Mouse (Mus musculus) olfactory bulb, adult 2 months (tissue): Measurements from ENCODE around the gene Olfml2a. TPM values are rescaled to one million over a fixed set of nuclear protein-coding genes. Genes with fewer than 3 reads are reported as not detected.

ENCODE experiments used
- H3K27ac ChIP-seq: fragments of 200-500 bp; 2 replicates; pipeline ENCODE4 v1.5.1; 2012; ENCODE audit warnings: low read depth, low read length; ENCODE audit not compliant: insufficient read depth
- H3K4me1 ChIP-seq: fragments of 200-500 bp; 2 replicates; pipeline ENCODE4 v1.6.1; 2012; ENCODE audit warnings: low read length; ENCODE audit not compliant: control insufficient read depth, insufficient read depth
- H3K4me3 ChIP-seq: fragments of 200-500 bp; 2 replicates; pipeline ENCODE4 v1.5.1; 2012; ENCODE audit warnings: mild to moderate bottlenecking, low read depth, low read length, moderate library complexity; ENCODE audit not compliant: insufficient read depth
- CTCF ChIP-seq: fragments of 200-500 bp; IDR thresholded peaks from 2 replicates; pipeline ENCODE4 v1.5.1; 2012; ENCODE audit warnings: low read depth, mild to moderate bottlenecking, low read length, moderate library complexity; ENCODE audit not compliant: insufficient read depth
- POLR2A ChIP-seq: fragments of 200-500 bp; IDR thresholded peaks from 2 replicates; pipeline ENCODE4 v1.6.1; 2012; ENCODE audit warnings: mild to moderate bottlenecking, low read depth, low read length, moderate library complexity; ENCODE audit not compliant: insufficient read depth
- WGBS: fragments of 180-500 bp; shearing (Covaris S2); methylation state at CpG from one replicate; pipeline ENCODE4 v1.1.7; 2018; 5-methylcytosine and 5-hydroxymethylcytosine counted together
- polyA plus RNA-seq: library from polyadenylated mRNA; stranded (reverse); fragments of >200 nt; gene quantifications from 2 replicates; pipeline ENCODE4 v1.2.4, GENCODE M21; 2012; ENCODE audit warnings: low replicate concordance; ENCODE audit not compliant: missing spikeins, insufficient read depth, insufficient read length

Olfml2a gene
- polyA plus RNA-seq, 1 experiment, result not detected

DNA sequence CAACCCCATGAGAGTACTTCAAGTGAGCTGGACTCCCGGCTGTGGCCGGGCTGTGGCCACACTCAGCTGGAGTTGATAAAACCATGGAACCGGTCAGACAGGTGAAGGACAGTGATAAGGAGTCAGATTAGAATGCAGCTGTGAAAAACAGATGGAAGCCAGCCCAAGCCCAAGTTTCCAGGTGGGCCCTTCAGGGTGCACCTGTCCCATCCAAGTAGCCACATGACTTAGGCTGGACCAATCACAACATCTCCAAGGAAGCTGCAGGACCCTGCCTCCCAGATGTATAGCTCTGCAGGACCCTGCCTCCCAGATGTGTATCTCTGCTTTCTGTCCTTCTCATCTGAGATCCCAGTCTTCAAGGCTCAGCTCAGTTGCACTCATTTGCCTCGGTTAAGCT, 60.2 kb downstream of the Olfml2a start:
- no peak overlapping the region for H3K27ac ChIP-seq
- no peak for TF ChIP-seq POLR2A
- TF ChIP-seq CTCF, result no peak
- no peak overlapping the region for H3K4me3 ChIP-seq
- 82% methylated on average over 4 of the region's 4 CpGs for WGBS
- H3K4me1 ChIP-seq, result no peaks in the 10 kb centered on the region

DNA sequence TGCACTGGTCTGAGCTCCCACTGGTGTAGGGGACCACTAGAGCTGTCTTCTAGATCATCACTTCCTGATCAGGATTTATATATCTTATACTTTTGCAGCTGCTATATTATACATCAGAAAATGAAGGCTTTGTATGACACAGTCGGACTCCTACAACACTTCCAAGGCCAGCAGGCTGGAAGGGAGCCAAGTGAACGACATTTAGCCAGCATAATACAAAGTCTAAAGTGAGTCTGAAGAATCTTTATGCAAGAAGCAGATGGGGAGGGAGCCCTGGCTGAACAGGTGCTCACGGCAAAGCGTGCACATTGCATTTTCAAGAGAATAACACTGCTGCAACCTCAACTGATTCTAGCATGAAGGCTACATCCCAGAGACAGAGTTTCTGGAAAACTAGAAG, 60.7 kb downstream of the Olfml2a start:
- TF ChIP-seq POLR2A (no peak), CTCF (no peak)
- Histone ChIP-seq H3K4me3 (no peak overlapping the region), H3K4me1 (no peaks in the 10 kb centered on the region), H3K27ac (no peak overlapping the region)
- 39% methylated on average over 4 of the region's 4 CpGs for WGBS

DNA sequence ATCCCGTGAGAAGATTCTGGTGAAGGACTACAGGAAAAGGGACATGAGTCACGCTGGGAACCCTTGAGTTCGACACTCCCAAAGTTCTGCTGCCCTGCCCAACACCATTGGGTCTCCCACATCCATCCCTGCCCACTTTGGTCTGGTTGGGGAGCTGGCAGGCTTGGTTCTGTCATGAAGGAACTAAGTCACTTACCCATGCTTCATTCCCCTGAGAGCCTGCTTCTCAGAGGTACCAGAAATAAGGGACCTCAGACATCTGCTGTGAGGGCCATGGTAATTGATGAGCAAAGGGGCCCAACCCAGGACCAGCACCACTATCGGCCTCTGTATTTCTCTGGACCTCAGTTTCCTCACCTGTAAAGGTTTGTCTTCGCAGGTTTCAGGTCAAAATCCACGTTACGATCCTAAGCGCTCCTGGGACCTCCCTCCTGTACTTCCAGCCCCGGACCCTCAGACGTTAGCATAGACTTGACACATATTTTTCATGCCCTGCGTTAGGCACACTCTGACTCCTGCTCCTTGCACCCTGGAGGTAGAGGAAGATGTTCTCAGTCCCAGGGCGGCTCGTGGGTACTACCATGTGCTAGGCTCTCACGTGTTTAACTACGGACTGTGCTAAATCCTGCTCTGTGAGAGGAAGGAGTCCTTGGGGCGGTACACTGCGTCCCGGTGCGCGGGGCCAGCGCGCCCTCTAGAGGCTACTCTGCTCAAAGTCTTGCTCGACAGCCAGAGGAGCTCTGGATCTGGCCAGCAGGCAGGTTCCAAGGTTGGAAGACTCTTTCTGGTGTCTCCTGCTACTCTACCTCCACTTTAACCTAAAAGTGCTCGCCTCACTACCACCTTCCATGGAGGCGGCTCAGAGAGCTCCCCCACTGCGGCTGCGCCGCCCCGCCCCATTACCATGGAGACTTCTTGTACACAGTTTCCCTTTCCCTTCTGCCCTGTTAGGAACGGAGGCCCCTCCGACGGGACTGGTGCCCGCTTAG, 65.9 kb downstream of the Olfml2a start, which contains the start of gene Wdr38:
Wdr38 (plus strand) TSS at position 91 of the 989 bp plus-strand sequence.
- 13% methylated on average over 33 of the region's 33 CpGs for WGBS
- TF ChIP-seq CTCF (peak; percentile 99), POLR2A (no peak)
- Histone ChIP-seq H3K4me3 (peak within 1 kb of the TSS; percentile 43), H3K4me1 (peaks cover 6% of the 10 kb centered on the region; the same call in 1 of the 2 replicates), H3K27ac (no peak within 1 kb of the TSS)

DNA sequence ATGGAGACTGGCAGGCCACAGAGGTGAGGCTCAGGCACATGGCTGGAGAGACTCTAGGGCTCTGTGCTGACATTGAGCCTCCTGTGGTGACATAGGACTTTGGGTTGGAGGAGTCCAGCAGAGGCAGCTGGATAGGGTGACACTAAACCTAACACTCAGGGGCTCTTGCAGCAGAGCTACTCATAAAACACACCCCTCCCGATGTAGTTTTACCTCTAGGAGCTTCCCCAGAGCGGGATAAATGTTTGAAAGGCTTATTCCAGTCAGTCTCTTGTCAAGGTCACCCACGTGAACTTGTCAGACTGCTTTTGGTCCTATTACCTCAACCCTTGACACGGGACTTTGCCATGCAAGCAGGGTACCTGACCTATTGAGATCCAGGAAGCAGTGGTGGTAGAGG, 67.6 kb downstream of the Olfml2a start:
- TF ChIP-seq POLR2A, result no peak
- TF ChIP-seq CTCF, result no peak
- Histone ChIP-seq H3K27ac (no peak overlapping the region), H3K4me1 (peaks cover 15% of the 10 kb centered on the region), H3K4me3 (no peak overlapping the region)
- WGBS, result 60% methylated on average over 4 of the region's 4 CpGs

DNA sequence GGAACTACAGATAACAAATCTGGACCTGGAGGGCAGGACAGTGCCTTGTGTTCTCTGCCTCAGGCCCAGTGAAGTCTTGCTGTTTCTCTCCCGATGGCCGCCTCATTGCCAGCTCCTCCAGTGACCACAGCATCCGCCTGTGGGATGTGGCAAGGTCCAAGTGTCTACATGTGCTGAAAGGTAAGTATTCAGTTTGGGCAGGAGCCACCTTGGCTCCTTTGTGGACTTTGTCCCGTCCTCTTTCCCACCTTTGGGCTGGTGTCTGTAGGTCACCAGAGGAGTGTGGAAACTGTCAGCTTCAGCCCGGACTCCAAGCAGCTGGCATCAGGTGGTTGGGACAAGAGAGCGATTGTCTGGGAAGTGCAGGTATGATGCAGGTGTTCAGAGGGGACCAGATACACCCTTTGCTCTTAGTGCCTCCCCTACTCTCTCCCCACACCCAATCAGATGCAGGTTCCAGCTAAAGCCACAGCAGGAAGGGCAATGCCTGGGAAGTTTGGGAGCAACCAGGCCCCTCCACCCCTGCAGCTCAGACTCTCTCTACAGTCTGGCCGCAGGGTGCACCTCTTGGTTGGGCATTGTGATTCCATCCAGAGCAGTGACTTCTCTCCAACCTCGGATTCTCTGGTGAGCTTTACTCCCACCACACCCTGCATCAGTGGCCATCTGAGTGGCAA, 68.3 kb downstream of the Olfml2a start:
- Histone ChIP-seq H3K27ac (no peak overlapping the region), H3K4me3 (no peak overlapping the region), H3K4me1 (peaks cover 15% of the 10 kb centered on the region)
- 68% methylated on average over 8 of the region's 8 CpGs for WGBS
- TF ChIP-seq POLR2A, result no peak
- no peak for TF ChIP-seq CTCF

DNA sequence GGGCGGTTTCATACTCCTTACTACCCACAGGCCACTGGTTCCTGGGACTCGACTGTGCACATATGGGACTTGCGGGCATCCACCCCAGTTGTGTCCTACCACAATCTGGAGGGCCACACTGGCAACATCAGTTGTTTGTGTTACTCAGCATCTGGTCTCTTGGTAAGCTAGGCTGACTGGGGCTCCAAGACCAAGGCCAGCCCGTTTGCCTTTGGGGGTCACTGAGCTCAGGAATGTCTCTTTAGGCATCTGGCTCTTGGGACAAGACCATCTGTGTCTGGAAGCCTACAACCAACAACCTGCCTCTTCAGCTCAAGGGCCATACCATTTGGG, 68.8 kb downstream of the Olfml2a start:
- Histone ChIP-seq H3K4me3 (no peak overlapping the region), H3K27ac (no peak overlapping the region), H3K4me1 (peaks cover 15% of the 10 kb centered on the region)
- no peak for TF ChIP-seq POLR2A
- no peak for TF ChIP-seq CTCF
- 81% methylated on average over 4 of the region's 4 CpGs for WGBS

DNA sequence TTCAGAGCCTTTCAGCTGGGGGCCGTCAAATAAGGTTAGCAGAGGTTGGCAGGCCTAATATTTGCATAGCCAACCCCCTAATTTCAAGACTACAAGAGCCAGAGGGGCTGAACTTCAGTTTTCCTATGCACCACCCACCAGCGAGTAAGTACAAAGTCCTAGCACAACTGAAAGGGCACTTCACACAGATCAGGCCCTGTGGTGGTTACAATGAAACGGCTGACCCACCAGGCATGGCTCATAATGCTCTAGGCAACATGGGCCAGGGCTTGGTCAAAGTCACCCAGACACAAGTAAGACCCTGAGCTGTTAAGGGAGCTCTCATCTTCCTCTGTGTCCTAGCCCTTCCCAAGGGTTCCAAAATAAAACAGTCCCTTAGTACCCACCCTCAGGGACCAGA, 70.1 kb downstream of the Olfml2a start:
- H3K27ac ChIP-seq, result no peak overlapping the region
- WGBS, result 54% methylated on average over 3 of the region's 3 CpGs
- TF ChIP-seq CTCF (no peak), POLR2A (no peak)
- H3K4me1 ChIP-seq, result peaks cover 15% of the 10 kb centered on the region
- H3K4me3 ChIP-seq, result no peak overlapping the region

DNA sequence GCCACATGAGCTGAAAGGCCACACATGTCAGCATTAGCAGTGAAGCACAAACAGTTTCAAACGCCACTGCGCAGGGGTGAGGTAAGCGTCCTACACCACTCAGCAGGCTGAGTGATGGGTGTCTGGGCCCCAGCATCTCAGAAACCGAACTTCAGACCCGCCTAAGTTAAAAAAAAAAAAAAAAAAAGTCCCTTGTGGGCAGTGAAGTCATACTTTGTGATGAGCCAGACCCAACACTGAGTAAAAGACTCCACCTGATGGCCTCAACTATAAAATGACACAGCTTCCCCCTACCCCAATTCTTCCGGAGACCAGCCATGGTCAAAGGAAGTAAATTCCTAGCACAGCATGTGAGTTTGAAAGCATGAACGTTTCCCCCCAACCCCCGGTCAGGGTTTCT, 71.3 kb downstream of the Olfml2a start:
- H3K4me1 ChIP-seq, result peaks cover 11% of the 10 kb centered on the region
- no peak overlapping the region for H3K4me3 ChIP-seq
- TF ChIP-seq POLR2A (no peak), CTCF (no peak)
- H3K27ac ChIP-seq, result no peak overlapping the region
- WGBS, result 37% methylated on average over 8 of the region's 8 CpGs

DNA sequence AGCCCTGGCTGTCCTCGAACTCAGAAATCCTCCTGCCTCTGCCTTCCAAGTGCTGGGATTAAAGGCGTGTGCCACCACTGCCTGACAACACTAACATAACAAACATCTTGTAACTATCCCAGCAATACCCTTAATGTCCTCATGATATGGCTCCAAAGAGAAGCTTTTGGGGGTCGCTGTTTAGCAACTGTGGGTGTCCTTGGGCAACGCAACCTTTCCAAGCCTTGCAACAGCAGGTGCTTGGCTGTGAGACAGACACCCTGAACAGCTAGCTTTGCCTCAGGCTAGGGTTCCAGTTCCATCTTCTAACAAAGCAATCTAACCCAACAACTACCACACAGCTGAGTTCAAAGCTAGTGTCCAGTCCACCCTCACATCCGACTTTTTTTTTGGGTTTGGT, 71.7 kb downstream of the Olfml2a start:
- TF ChIP-seq CTCF, result no peak
- no peak for TF ChIP-seq POLR2A
- 70% methylated on average over 5 of the region's 5 CpGs for WGBS
- H3K4me1 ChIP-seq, result peaks cover 9% of the 10 kb centered on the region
- no peak overlapping the region for H3K4me3 ChIP-seq
- no peak overlapping the region for H3K27ac ChIP-seq
